In the genomic region with DNA sequence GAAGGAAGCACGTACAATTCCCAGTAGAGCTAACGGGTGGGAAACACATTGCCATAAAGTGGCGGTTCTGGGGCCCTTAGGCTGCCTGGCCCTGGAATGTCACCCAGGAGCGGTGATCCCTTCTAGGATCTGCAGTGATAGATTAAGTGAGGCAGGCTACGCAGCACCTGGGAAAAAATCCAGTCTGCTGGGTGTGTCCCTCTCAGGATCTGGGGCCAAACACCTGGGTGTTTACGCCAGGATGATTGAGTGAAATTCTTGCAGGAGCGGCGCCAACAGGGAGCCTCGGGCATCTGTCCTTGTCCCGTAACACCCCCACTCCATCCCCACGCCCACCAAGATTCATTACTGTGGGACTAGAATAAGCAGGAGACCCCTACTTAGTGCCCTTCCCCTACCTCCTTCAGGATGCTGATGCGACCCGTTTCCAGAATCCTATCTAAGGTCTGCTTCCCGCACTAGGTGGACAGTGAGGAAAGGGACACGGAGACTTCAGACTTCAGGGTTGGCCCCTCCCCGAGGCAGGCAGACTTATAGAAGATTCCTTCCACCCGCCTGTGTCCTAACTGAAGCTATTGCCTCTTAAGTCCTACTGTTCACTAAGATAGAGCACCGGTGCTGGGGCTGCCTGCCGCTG, we compare ENCODE assay signal across 7 mouse cellular contexts. TPM values are rescaled to one million over a fixed set of nuclear protein-coding genes. Genes with fewer than 3 reads are reported as not detected.
DNase-seq lines count a peak whose midpoint lies in the region; ATAC-seq and TF ChIP-seq lines count a peak whose summit lies in the region.

No protein-coding gene starts in this region.

- H3K9me3 ChIP-seq in megakaryocyte, embryonic 14.5 days: peaks cover 2% of the 10 kb centered on the region; the same call in 1 of the 2 replicates
- H3K9me3 ChIP-seq in heart, embryonic 14.5 days (ENCODE audit: control insufficient read depth, low read length): no peaks in the 10 kb centered on the region
- no peaks in the 10 kb centered on the region for H3K9me3 ChIP-seq in liver, embryonic 14.5 days (ENCODE audit: control insufficient read depth, low read length)

- H3K9ac ChIP-seq in heart, embryonic 14.5 days (ENCODE audit: low read length): peak overlapping the region; percentile 56; the same call in 1 of the 2 replicates
- H3K9ac ChIP-seq in liver, embryonic 14.5 days (replicated peaks): no peak overlapping the region

- H3K4me2 ChIP-seq in heart, embryonic 14.5 days (ENCODE audit: low read length): peak overlapping the region; percentile 80
- H3K4me2 ChIP-seq in liver, embryonic 14.5 days (ENCODE audit: low read depth): peak overlapping the region; percentile 24; the same call in 1 of the 2 replicates

- H3K36me3 ChIP-seq in megakaryocyte, embryonic 14.5 days (replicated peaks; ENCODE audit: low read length): no peaks in the 10 kb centered on the region
- no peaks in the 10 kb centered on the region for H3K36me3 ChIP-seq in heart, embryonic 14.5 days (ENCODE audit: control insufficient read depth, insufficient read depth, low read length)
- no peaks in the 10 kb centered on the region for H3K36me3 ChIP-seq in liver, embryonic 14.5 days (replicated peaks; ENCODE audit: control insufficient read depth, insufficient read depth, low read depth)

- no peak for TF ChIP-seq CTCF in liver, embryonic 14.5 days (IDR thresholded peaks at IDR 0.05; ENCODE audit: low read depth)

- H3K4me3 ChIP-seq in megakaryocyte, embryonic 14.5 days (replicated peaks): peak overlapping the region; percentile 71
- peak overlapping the region; percentile 33 to 46 for H3K4me3 ChIP-seq in heart, embryonic 14.5 days (ENCODE audit: control insufficient read depth in 1 of 2, insufficient read depth in 1 of 2, low read depth in 1 of 2, low read length in 2 of 2)
- H3K4me3 ChIP-seq in liver, embryonic 14.5 days (ENCODE audit: insufficient read depth in 1 of 2, low read depth in 2 of 2, low read length in 2 of 2): no peak overlapping the region

- ATAC-seq in megakaryocyte, adult 5-6 weeks (ENCODE audit: poor library complexity, severe bottlenecking): no peak
- ATAC-seq in heart, embryonic 14.5 days (ENCODE audit: insufficient number of reproducible peaks, insufficient read depth, low FRiP score, low read depth): no peak
- no peak for ATAC-seq in liver, embryonic 14.5 days (ENCODE audit: insufficient read depth)

- H3K27ac ChIP-seq in heart, embryonic 14.5 days (replicated peaks in 1 of 2; ENCODE audit: control insufficient read depth in 1 of 2, insufficient read depth in 1 of 2, low read depth in 2 of 2, low read length in 2 of 2): no peak overlapping the region
- H3K27ac ChIP-seq in liver, embryonic 14.5 days: no peak overlapping the region

- peaks cover 20% of the 10 kb centered on the region for H3K4me1 ChIP-seq in megakaryocyte, embryonic 14.5 days
- H3K4me1 ChIP-seq in heart, embryonic 14.5 days (ENCODE audit: control insufficient read depth in 2 of 2, insufficient read depth in 2 of 2, low read length in 2 of 2): peaks cover 18 to 20% of the 10 kb centered on the region in 2 experiments
- H3K4me1 ChIP-seq in liver, embryonic 14.5 days (replicated peaks; ENCODE audit: control insufficient read depth in 2 of 2, insufficient read depth in 2 of 2, low read length in 1 of 2): no peaks in the 10 kb centered on the region

- TF ChIP-seq EP300 in liver, embryonic 14.5 days (IDR thresholded peaks at IDR 0.05; ENCODE audit: low read depth): no peak

- no peak for DNase-seq in liver, embryonic 14.5 days (ENCODE audit: low read depth in 3 of 3, low spot score in 3 of 3)
- DNase-seq in testis, postnatal 10 days (ENCODE audit: low spot score): peak; percentile 45
- no peak for DNase-seq in cerebellum, adult 11-12 months
- DNase-seq in cerebellum, adult 11 months: no peak

- H3K27me3 ChIP-seq in megakaryocyte, embryonic 14.5 days (replicated peaks): peaks cover 79% of the 10 kb centered on the region
- H3K27me3 ChIP-seq in heart, embryonic 14.5 days (ENCODE audit: control insufficient read depth, insufficient read depth, low read length): peaks cover 47% of the 10 kb centered on the region
- peaks cover 23% of the 10 kb centered on the region for H3K27me3 ChIP-seq in liver, embryonic 14.5 days (ENCODE audit: control insufficient read depth, insufficient read depth, low read length)

- 6% methylated on average over 19 of the region's 19 CpGs for WGBS in heart, embryonic 14.5 days
- 6% methylated on average over 19 of the region's 19 CpGs for WGBS in liver, embryonic 14.5 days (ENCODE audit: insufficient replicate concordance)

RNA-seq across cellular contexts. Expression of gene Rgma, which starts 23.6 kb away (rescaled TPM):
- 1.1 TPM in 1 of 2 replicates, not detected in the other for polyA plus RNA-seq in megakaryocyte, embryonic 14.5 days (2012; ENCODE audit: insufficient read depth, low replicate concordance)
- not detected in 2 replicates for total RNA-seq in megakaryocyte, adult 5-6 weeks (2015)
- total RNA-seq in megakaryocyte, adult 5-6 weeks (2017): not detected in 2 replicates
- polyA plus RNA-seq in heart, embryonic 14.5 days (2014; fragmentation: Nextera tagmentation; extraction: Ambion mirVana): 3.1 and 3.2 TPM in 2 replicates
- 0.06 and 0.32 TPM in 2 replicates for polyA plus RNA-seq in liver, embryonic 14.5 days (2012; rRNA removed)
- 0.05 TPM in 1 of 2 replicates, not detected in the other for polyA plus RNA-seq in liver, embryonic 14.5 days (2014; fragmentation: Nextera tagmentation; extraction: Ambion mirVana)

Comparison
In these comparisons a context has a peak if more than half of its experiments do, and no peak if none do; other contexts are left out.
1. H3K4me3 ChIP-seq: peak in megakaryocyte, embryonic 14.5 days (single experiment) and heart, embryonic 14.5 days (2 of 2); none in liver, embryonic 14.5 days (0 of 2).